Mouse (Mus musculus) C2C12 (cell line): Measurements from ENCODE around the gene Prrg1.

Experiments
- CEBPB ChIP-seq: IDR thresholded peaks from one replicate; pipeline ENCODE4 v1.6.1; 2011; ENCODE audit warnings: low read depth, mild to moderate bottlenecking, control low read depth, moderate library complexity
- CTCF ChIP-seq: IDR thresholded peaks from one replicate; pipeline ENCODE4 v1.5.1; 2011; ENCODE audit not compliant: control insufficient read depth, insufficient read depth, insufficient read length
- MAX ChIP-seq: IDR thresholded peaks from one replicate; pipeline ENCODE4 v1.6.1; 2011; ENCODE audit warnings: mild to moderate bottlenecking, control low read depth
- USF1 ChIP-seq: IDR thresholded peaks from one replicate; pipeline ENCODE4 v1.6.1; 2011; ENCODE audit warnings: low read depth, mild to moderate bottlenecking, control low read depth, moderate library complexity

- TF ChIP-seq CTCF (no peak), CEBPB (no peak), MAX (no peak), USF1 (no peak)
These were observed 149.3 kb downstream of the Prrg1 start for GRCm38 (mm10) chrX:78434357-78434756.
